24 mouse cellular contexts compared by ENCODE assay signal in genomic region chr4:59275956-59276355, GRCm38 (mm10).
DNase-seq lines count a peak whose midpoint lies in the region; ATAC-seq and TF ChIP-seq lines count a peak whose summit lies in the region.
"Had no signal": no experiment of that assay in that cellular context is flagged by ENCODE, and none has a peak within 500 bp of the region (broad histone marks: within the 10 kb centered on the region; RNA-seq: fewer than 3 reads in every experiment).

No protein-coding gene starts in this region.

- no peak overlapping the region for H3K4me3 ChIP-seq in liver, embryonic 11.5 days (ENCODE audit: low read depth, low read length)
- H3K4me3 ChIP-seq in CH12.LX (replicated peaks in 1 of 3; ENCODE audit: low read depth in 2 of 3, low read length in 2 of 3, poor library complexity in 1 of 3) (no peak overlapping the region), G1E (ENCODE audit: low read depth, low read length) (peak overlapping the region; percentile 19; the same call in 1 of the 2 replicates)
- no peak overlapping the region for H3K4me3 ChIP-seq in liver, embryonic 14.5 days (ENCODE audit: insufficient read depth in 1 of 2, low read depth in 2 of 2, low read length in 2 of 2)
- H3K4me3 ChIP-seq: heart, embryonic 10.5 days; hindbrain, embryonic 13.5 days; intestine, embryonic 15.5 days; kidney, embryonic 15.5 days; left cerebral cortex, adult 2 months; limb, embryonic 10.5 days; midbrain, embryonic 12.5 days; neural tube, embryonic 13.5 days had no signal

- TF ChIP-seq EP300 in CH12.LX (IDR thresholded peaks at IDR 0.05; ENCODE audit: low read length), result no peak
- TF ChIP-seq EP300 in liver, embryonic 14.5 days (IDR thresholded peaks at IDR 0.05; ENCODE audit: low read depth), result no peak

- in situ Hi-C loops in CH12.LX (cut with MboI; ENCODE audit: low pct_ligation_motif_present, low pct_unique_long_range_greater_than_20kb, low sequenced_read_pairs), result no loop called here

- TF ChIP-seq CTCF in CH12.LX (conservative IDR thresholded peaks at IDR 0.05 in 1 of 2, IDR thresholded peaks at IDR 0.05 in 1 of 2; ENCODE audit: low read depth in 2 of 2, low read length in 2 of 2) (no peak), G1E (IDR thresholded peaks at IDR 0.05; ENCODE audit: low read depth, low read length) (no peak)
- no peak for TF ChIP-seq CTCF in liver, embryonic 14.5 days (IDR thresholded peaks at IDR 0.05; ENCODE audit: low read depth)

- no peaks in the 10 kb centered on the region for H3K27me3 ChIP-seq in liver, embryonic 11.5 days (replicated peaks; ENCODE audit: control insufficient read depth, insufficient read depth, low read length)
- H3K27me3 ChIP-seq in CH12.LX (replicated peaks) (no peaks in the 10 kb centered on the region), G1E (ENCODE audit: insufficient read depth, low read length) (no peaks in the 10 kb centered on the region)
- H3K27me3 ChIP-seq in liver, embryonic 14.5 days (ENCODE audit: control insufficient read depth, insufficient read depth, low read length), result no peaks in the 10 kb centered on the region
- H3K27me3 ChIP-seq: hindbrain, embryonic 13.5 days; intestine, embryonic 15.5 days; kidney, embryonic 15.5 days; midbrain, embryonic 12.5 days; neural tube, embryonic 13.5 days had no signal

- H3K79me2 ChIP-seq in CH12.LX (replicated peaks; ENCODE audit: control insufficient read depth, extremely low read depth, insufficient read depth, poor library complexity, severe bottlenecking), result no peaks in the 10 kb centered on the region

- ATAC-seq in liver, embryonic 11.5 days (replicated peaks; ENCODE audit: low FRiP score), result no peak
- ATAC-seq in G1E (ENCODE audit: extremely low read depth, insufficient number of reproducible peaks, low FRiP score, poor library complexity, severe bottlenecking), result no peak
- ATAC-seq in liver, embryonic 14.5 days (ENCODE audit: insufficient read depth), result no peak
- no peak for ATAC-seq in erythroid progenitor cell, adult 5-6 weeks (replicated peaks; ENCODE audit: low FRiP score, poor library complexity, severe bottlenecking)
- ATAC-seq: forebrain, embryonic 16.5 days; intestine, embryonic 15.5 days had no signal

- H3K9me3 ChIP-seq in liver, embryonic 11.5 days (ENCODE audit: control insufficient read depth, low read length), result no peaks in the 10 kb centered on the region
- H3K9me3 ChIP-seq in CH12.LX (replicated peaks; ENCODE audit: low read length) (no peaks in the 10 kb centered on the region), G1E (replicated peaks) (no peaks in the 10 kb centered on the region)
- no peaks in the 10 kb centered on the region for H3K9me3 ChIP-seq in liver, embryonic 14.5 days (ENCODE audit: control insufficient read depth, low read length)
- H3K9me3 ChIP-seq: heart, embryonic 10.5 days; hindbrain, embryonic 13.5 days; intestine, embryonic 15.5 days; kidney, embryonic 15.5 days; limb, embryonic 10.5 days; midbrain, embryonic 12.5 days; neural tube, embryonic 13.5 days had no signal

- peak overlapping the region; percentile 16 for H3K4me2 ChIP-seq in liver, embryonic 11.5 days
- no peak overlapping the region for H3K4me2 ChIP-seq in CH12.LX (ENCODE audit: insufficient read depth, low read depth, poor library complexity, severe bottlenecking)
- peak overlapping the region; percentile 8; the same call in 1 of the 2 replicates for H3K4me2 ChIP-seq in liver, embryonic 14.5 days (ENCODE audit: low read depth)
- H3K4me2 ChIP-seq: hindbrain, embryonic 13.5 days; intestine, embryonic 15.5 days; kidney, embryonic 15.5 days; midbrain, embryonic 12.5 days; neural tube, embryonic 13.5 days had no signal

- H3K9ac ChIP-seq in liver, embryonic 11.5 days (ENCODE audit: low read depth, low read length), result no peak overlapping the region
- H3K9ac ChIP-seq in CH12.LX (ENCODE audit: insufficient read depth, low read depth), result no peak overlapping the region
- H3K9ac ChIP-seq in liver, embryonic 14.5 days (replicated peaks), result no peak overlapping the region
- H3K9ac ChIP-seq: hindbrain, embryonic 13.5 days; intestine, embryonic 15.5 days; kidney, embryonic 15.5 days; midbrain, embryonic 12.5 days; neural tube, embryonic 13.5 days had no signal

- dilution Hi-C loops in CH12.LX (cut with MboI; ENCODE audit: extremely low pct_ligation_motif_present, extremely low pct_unique_long_range_greater_than_20kb, low sequenced_read_pairs), result no loop called here

- H3K36me3 ChIP-seq in liver, embryonic 11.5 days (ENCODE audit: control insufficient read depth, insufficient read depth, low read length), result no peaks in the 10 kb centered on the region
- H3K36me3 ChIP-seq in CH12.LX (replicated peaks in 1 of 2; ENCODE audit: control insufficient read depth in 1 of 2, insufficient read depth in 1 of 2, low read length in 1 of 2) (no peaks in the 10 kb centered on the region), G1E (replicated peaks) (no peaks in the 10 kb centered on the region)
- H3K36me3 ChIP-seq in liver, embryonic 14.5 days (replicated peaks; ENCODE audit: control insufficient read depth, insufficient read depth, low read depth), result no peaks in the 10 kb centered on the region
- H3K36me3 ChIP-seq: heart, embryonic 10.5 days; hindbrain, embryonic 13.5 days; intestine, embryonic 15.5 days; kidney, embryonic 15.5 days; limb, embryonic 10.5 days; midbrain, embryonic 12.5 days; neural tube, embryonic 13.5 days had no signal

- peaks cover 34% of the 10 kb centered on the region for H3K4me1 ChIP-seq in liver, embryonic 11.5 days (replicated peaks; ENCODE audit: control insufficient read depth, insufficient read depth, low read length)
- H3K4me1 ChIP-seq in CH12.LX (ENCODE audit: control insufficient read depth in 1 of 2, insufficient read depth in 2 of 2) (peaks cover 10 to 39% of the 10 kb centered on the region in 2 experiments), G1E (ENCODE audit: insufficient read depth, low read depth, low read length) (peaks cover 64% of the 10 kb centered on the region)
- H3K4me1 ChIP-seq in liver, embryonic 14.5 days (replicated peaks; ENCODE audit: control insufficient read depth in 2 of 2, insufficient read depth in 2 of 2, low read length in 1 of 2), result peaks cover 17 to 37% of the 10 kb centered on the region in 2 experiments
- H3K4me1 ChIP-seq: hindbrain, embryonic 13.5 days; intestine, embryonic 15.5 days; kidney, embryonic 15.5 days; limb, embryonic 10.5 days; midbrain, embryonic 12.5 days; neural tube, embryonic 13.5 days had no signal

- WGBS in liver, embryonic 11.5 days, result 29% methylated on average over 2 of the region's 2 CpGs
- WGBS in liver, embryonic 14.5 days (ENCODE audit: insufficient replicate concordance), result 11% methylated on average over 2 of the region's 2 CpGs

- H3K27ac ChIP-seq in liver, embryonic 11.5 days (ENCODE audit: low read depth, low read length), result peak overlapping the region; percentile 78
- H3K27ac ChIP-seq in CH12.LX (ENCODE audit: insufficient read depth, low read depth), result no peak overlapping the region
- peak overlapping the region; percentile 43 for H3K27ac ChIP-seq in liver, embryonic 14.5 days
- H3K27ac ChIP-seq: heart, embryonic 10.5 days; hindbrain, embryonic 13.5 days; intestine, embryonic 15.5 days; kidney, embryonic 15.5 days; left cerebral cortex, adult 2 months; limb, embryonic 10.5 days; midbrain, embryonic 12.5 days; neural tube, embryonic 13.5 days had no signal

- no peak for DNase-seq in liver, embryonic 11.5 days (ENCODE audit: low spot score)
- DNase-seq in liver (no peak), CH12.LX (ENCODE audit: extremely low read depth) (no peak), G1E (ENCODE audit: low spot score) (no peak)
- no peak for DNase-seq in liver, embryonic 14.5 days (ENCODE audit: low read depth in 3 of 3, low spot score in 3 of 3)
- no peak for DNase-seq in urinary bladder, postnatal 25 days (ENCODE audit: low spot score)
- DNase-seq: adrenal gland, postnatal 36 days; cerebellum, adult 18-20 months; heart, postnatal 10 days; kidney, postnatal 4 days; layer of hippocampus, adult 9-11 months; lung, adult 2 months; lung, postnatal 36 days; right cerebral cortex, adult 18-20 months had no signal

- no peak for TF ChIP-seq POLR2A in CH12.LX (IDR thresholded peaks at IDR 0.05; ENCODE audit: low read depth, low read length)

- no peak for TF ChIP-seq RAD21 in CH12.LX (IDR thresholded peaks at IDR 0.05; ENCODE audit: low read depth, low read length)

TF ChIP-seq in CH12.LX, 34 proteins besides CTCF, POLR2A, EP300 and RAD21:
- TF ChIP-seq MAFK (IDR thresholded peaks at IDR 0.05; ENCODE audit: insufficient replicate concordance, low read length), result no peak
- 0 out of 2 replicates have a peak, but pooled peaks have one; percentile 3 for TF ChIP-seq MAX (IDR thresholded peaks at IDR 0.05; ENCODE audit: low read length)
- TF ChIP-seq POLR2AphosphoS2 (IDR thresholded peaks at IDR 0.05; ENCODE audit: low read depth, low read length), result no peak
